Mouse (Mus musculus): ENCODE data around the gene Lgals7. TPM values are rescaled to one million over a fixed set of nuclear protein-coding genes. Genes with fewer than 3 reads are reported as not detected.

Gene Lgals7
- polyA plus RNA-seq (2014; fragmentation: Nextera tagmentation; extraction: Ambion mirVana): 1.0 and 1.7 TPM in 2 replicates

DNA sequence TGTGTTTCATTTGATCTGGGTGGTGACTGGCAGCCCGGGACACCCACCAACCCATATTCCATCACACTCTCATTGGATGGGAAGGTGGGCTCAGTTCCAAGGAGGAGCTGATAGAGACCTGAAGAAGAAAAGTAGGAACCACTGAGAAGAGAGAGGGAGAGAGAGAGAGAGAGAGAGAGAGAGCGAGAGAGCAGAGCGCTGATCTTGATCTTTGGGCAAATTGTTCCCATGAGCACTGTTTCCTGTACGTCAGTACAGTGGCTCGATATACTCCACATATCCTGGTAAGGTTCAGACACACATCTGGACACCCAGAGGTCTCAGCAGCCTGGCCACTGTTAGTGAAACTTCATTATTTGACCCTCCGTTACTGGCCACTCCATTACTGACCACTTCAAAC is at the start of gene Lgals7:
TSS of gene Lgals7 (plus strand) at position 314 of the 400 bp plus-strand sequence.
- ATAC-seq (ENCODE audit: insufficient read depth) (no peak), DNase-seq (no peak)
- H3K27ac ChIP-seq (ENCODE audit: low read depth): 0 out of 2 replicates have a peak within 1 kb of the TSS, but pooled peaks have one; percentile 18
- H3K27me3 ChIP-seq (ENCODE audit: insufficient read depth, low read length): no peaks in the 10 kb centered on the region
- H3K4me2 ChIP-seq: peak within 1 kb of the TSS; percentile 35
- no peak within 1 kb of the TSS for H3K4me3 ChIP-seq (ENCODE audit: low read depth, low read length)
- 71% methylated on average over 6 of the region's 6 CpGs for WGBS
- H3K9me3 ChIP-seq (ENCODE audit: low read depth, low read length): 0 out of 2 replicates have a peak, but pooled peaks cover 6% of the 10 kb centered on the region
- H3K4me1 ChIP-seq (ENCODE audit: insufficient read depth): peaks cover 8% of the 10 kb centered on the region; the same call in 1 of the 2 replicates
- H3K36me3 ChIP-seq (ENCODE audit: insufficient read depth): no peaks in the 10 kb centered on the region
- TF ChIP-seq CTCF (IDR thresholded peaks at IDR 0.05; ENCODE audit: low read depth): no peak
- no peak within 1 kb of the TSS for H3K9ac ChIP-seq

DNA sequence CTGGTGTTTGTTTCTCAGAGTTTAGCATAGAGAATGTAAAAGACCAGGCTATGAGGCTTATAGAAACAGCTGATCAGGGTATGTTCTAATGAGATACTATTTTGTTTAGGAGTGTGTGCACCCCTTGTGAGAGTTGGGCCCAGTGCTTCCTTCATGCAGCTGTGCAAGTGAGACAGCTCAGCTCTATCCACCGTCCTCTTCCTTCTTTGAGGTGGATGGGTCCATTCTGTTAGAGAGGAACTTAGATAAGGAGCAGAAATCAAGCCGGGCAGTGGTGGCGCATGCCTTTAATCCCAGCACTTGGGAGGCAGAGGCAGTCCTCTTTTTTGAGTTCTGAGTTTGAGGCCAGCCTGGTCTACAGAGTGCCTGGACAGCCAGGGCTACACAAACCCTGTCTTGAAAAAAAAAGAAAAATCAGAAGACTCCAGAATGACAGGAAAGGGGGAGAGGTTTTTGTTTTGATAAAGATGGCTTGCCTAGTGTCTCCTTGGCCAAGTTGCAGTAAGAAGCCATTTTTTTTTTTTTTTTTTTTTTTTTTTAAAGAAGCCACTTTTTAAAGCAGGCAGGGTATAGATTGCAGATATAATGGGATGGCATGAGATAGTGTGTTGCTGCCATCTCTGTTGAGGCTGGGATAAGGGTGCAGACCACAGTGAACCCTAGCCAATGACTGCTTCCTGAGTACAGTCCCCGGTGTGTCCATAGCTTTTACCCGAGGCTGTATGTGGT is 49.2 kb upstream of the Lgals7 start:
- peaks cover 80% of the 10 kb centered on the region for H3K36me3 ChIP-seq (ENCODE audit: insufficient read depth)
- 0 out of 2 replicates have a peak, but pooled peaks cover 6% of the 10 kb centered on the region for H3K4me1 ChIP-seq (ENCODE audit: insufficient read depth)
- no peak for TF ChIP-seq CTCF (IDR thresholded peaks at IDR 0.05; ENCODE audit: low read depth)
- H3K4me2 ChIP-seq: no peak overlapping the region
- no peak overlapping the region; the same call in 1 of the 2 replicates for H3K4me3 ChIP-seq (ENCODE audit: low read depth, low read length)
- DNase-seq (no peak), ATAC-seq (ENCODE audit: insufficient read depth) (no peak)
- H3K9me3 ChIP-seq (ENCODE audit: low read depth, low read length): no peaks in the 10 kb centered on the region
- H3K27ac ChIP-seq (ENCODE audit: low read depth): no peak overlapping the region
- H3K27me3 ChIP-seq (ENCODE audit: insufficient read depth, low read length): no peaks in the 10 kb centered on the region
- WGBS: 71% methylated on average over 5 of the region's 5 CpGs
- H3K9ac ChIP-seq: no peak overlapping the region

DNA sequence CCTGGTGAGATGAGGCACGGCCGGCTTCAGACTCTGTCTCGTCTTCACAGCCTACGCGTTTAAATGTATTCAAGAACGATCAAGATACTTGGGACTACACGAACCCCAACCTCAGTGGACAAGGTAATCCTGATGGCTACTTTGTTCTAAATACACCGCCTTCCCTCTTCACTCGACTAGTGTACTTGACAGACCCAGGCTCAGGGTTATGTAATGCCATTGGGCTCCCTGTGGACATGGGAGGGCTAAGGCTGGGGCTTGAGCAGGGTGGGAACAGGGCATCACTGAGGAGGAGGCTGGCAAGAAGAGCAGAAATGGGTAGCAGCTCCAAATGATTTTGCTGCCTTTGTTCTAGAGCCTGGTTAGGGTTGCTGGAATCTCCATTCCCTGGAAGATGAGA is 48.4 kb upstream of the Lgals7 start:
- 0 out of 2 replicates have a peak, but pooled peaks cover 6% of the 10 kb centered on the region for H3K4me1 ChIP-seq (ENCODE audit: insufficient read depth)
- no peaks in the 10 kb centered on the region for H3K9me3 ChIP-seq (ENCODE audit: low read depth, low read length)
- 87% methylated on average over 9 of the region's 9 CpGs for WGBS
- DNase-seq: no peak
- no peak overlapping the region for H3K27ac ChIP-seq (ENCODE audit: low read depth)
- H3K4me3 ChIP-seq (ENCODE audit: low read depth, low read length): no peak overlapping the region
- no peak for ATAC-seq (ENCODE audit: insufficient read depth)
- 0 out of 2 replicates have a peak overlapping the region, but pooled peaks have one; percentile 9 for H3K9ac ChIP-seq
- peaks cover 88% of the 10 kb centered on the region for H3K36me3 ChIP-seq (ENCODE audit: insufficient read depth)
- no peaks in the 10 kb centered on the region for H3K27me3 ChIP-seq (ENCODE audit: insufficient read depth, low read length)
- TF ChIP-seq CTCF (IDR thresholded peaks at IDR 0.05; ENCODE audit: low read depth): no peak
- no peak overlapping the region for H3K4me2 ChIP-seq

DNA sequence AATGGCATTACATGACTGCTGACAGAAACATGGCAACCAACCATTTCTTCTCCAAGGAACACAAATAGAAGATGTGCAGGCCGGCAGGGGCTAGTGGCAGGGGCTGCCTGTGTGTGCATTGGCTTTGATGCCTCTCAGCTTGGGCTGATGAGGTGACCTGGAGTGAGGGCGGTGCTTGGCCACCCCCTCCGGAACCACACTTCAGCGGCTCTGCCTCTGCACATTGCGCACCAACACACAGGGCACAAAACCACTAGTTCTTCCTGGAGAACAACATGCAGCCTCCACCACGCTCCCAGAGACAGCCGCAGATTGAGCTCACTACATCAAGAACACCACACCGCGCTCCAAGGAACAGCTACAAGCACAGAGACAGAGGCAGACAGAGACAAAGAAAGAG is 47.5 kb upstream of the Lgals7 start:
- DNase-seq: no peak
- TF ChIP-seq CTCF (IDR thresholded peaks at IDR 0.05; ENCODE audit: low read depth): no peak
- H3K27me3 ChIP-seq (ENCODE audit: insufficient read depth, low read length): no peaks in the 10 kb centered on the region
- no peak overlapping the region for H3K9ac ChIP-seq
- no peak overlapping the region for H3K4me3 ChIP-seq (ENCODE audit: low read depth, low read length)
- no peak for ATAC-seq (ENCODE audit: insufficient read depth)
- H3K4me1 ChIP-seq (ENCODE audit: insufficient read depth): 0 out of 2 replicates have a peak, but pooled peaks cover 6% of the 10 kb centered on the region
- peaks cover 97% of the 10 kb centered on the region for H3K36me3 ChIP-seq (ENCODE audit: insufficient read depth)
- H3K4me2 ChIP-seq: no peak overlapping the region
- H3K9me3 ChIP-seq (ENCODE audit: low read depth, low read length): no peaks in the 10 kb centered on the region
- H3K27ac ChIP-seq (ENCODE audit: low read depth): no peak overlapping the region
- WGBS: 79% methylated on average over 9 of the region's 9 CpGs

DNA sequence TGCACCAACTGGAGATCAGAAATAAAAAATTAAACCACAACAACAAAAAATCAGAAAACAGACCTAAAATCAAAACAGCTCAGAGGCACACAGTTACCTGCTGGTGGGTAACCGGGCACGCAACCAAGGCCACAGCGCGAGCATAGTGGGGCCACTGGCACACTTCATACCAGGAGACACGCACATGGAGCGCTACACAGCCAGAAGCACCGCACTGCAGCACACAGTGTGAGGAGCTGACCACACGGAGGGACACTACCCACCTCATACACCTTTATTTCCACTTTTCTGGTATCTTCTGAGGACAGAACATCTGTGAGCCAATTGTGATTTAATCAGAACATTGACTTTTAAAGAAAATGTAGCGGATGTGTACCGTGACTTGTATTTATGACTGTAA is 46.7 kb upstream of the Lgals7 start:
- ATAC-seq (ENCODE audit: insufficient read depth) (no peak), DNase-seq (no peak)
- Histone ChIP-seq H3K9ac (no peak overlapping the region), H3K27ac (ENCODE audit: low read depth) (no peak overlapping the region), H3K36me3 (ENCODE audit: insufficient read depth) (peaks cover 100% of the 10 kb centered on the region), H3K9me3 (ENCODE audit: low read depth, low read length) (no peaks in the 10 kb centered on the region), H3K4me3 (ENCODE audit: low read depth, low read length) (no peak overlapping the region), H3K4me2 (no peak overlapping the region), H3K27me3 (ENCODE audit: insufficient read depth, low read length) (no peaks in the 10 kb centered on the region), H3K4me1 (ENCODE audit: insufficient read depth) (0 out of 2 replicates have a peak, but pooled peaks cover 6% of the 10 kb centered on the region)
- TF ChIP-seq CTCF (IDR thresholded peaks at IDR 0.05; ENCODE audit: low read depth): no peak
- 92% methylated on average over 10 of the region's 10 CpGs for WGBS

DNA sequence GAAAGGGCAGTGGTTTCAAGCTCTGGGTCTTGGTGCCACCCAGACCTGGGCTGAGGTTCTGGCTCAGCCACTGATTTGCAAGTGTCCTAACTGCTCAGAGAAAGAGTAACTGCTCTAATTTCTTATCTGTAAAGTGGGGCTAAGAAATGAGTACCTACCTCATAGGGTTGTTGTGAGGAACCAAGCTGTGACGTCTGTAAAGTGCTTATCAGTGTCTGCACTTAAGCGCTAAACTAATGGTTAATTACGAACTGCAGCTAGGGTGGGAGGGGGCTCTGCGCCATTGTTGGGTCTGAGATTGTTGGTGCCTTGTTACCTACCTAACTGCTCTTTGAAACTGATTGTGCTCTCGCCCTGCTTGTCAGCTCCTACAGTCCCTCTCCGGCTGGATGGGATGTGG is 46.1 kb upstream of the Lgals7 start:
- H3K27ac ChIP-seq (ENCODE audit: low read depth): no peak overlapping the region
- peaks cover 100% of the 10 kb centered on the region for H3K36me3 ChIP-seq (ENCODE audit: insufficient read depth)
- no peaks in the 10 kb centered on the region for H3K9me3 ChIP-seq (ENCODE audit: low read depth, low read length)
- no peak for TF ChIP-seq CTCF (IDR thresholded peaks at IDR 0.05; ENCODE audit: low read depth)
- 62% methylated on average over 6 of the region's 6 CpGs for WGBS
- no peak for DNase-seq
- H3K4me1 ChIP-seq (ENCODE audit: insufficient read depth): 0 out of 2 replicates have a peak, but pooled peaks cover 5% of the 10 kb centered on the region
- no peak overlapping the region for H3K4me3 ChIP-seq (ENCODE audit: low read depth, low read length)
- ATAC-seq (ENCODE audit: insufficient read depth): no peak
- H3K27me3 ChIP-seq (ENCODE audit: insufficient read depth, low read length): no peaks in the 10 kb centered on the region
- H3K9ac ChIP-seq: peak overlapping the region; percentile 0; the same call in 1 of the 2 replicates
- H3K4me2 ChIP-seq: no peak overlapping the region

DNA sequence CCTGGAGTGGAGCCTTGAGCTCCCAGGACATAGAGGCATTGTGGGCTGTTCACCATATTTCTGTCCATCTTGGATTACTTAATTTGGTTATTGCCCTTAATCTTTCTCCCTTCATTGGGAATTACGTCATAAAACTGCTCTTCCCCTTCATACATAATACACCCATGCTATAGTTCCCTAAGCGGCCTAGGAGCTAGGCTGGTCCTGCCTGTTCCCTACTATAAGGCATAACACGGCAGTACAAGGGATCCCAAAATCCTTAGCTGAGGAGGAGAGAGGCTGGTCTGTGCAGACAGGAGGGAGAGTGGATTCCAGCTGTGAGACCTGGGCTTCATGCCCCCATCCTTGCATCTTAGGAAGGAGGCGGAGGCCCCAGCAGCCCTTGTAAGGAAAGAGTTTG is 45.7 kb upstream of the Lgals7 start:
- no peak for DNase-seq
- 74% methylated on average over 4 of the region's 4 CpGs for WGBS
- no peak for ATAC-seq (ENCODE audit: insufficient read depth)
- Histone ChIP-seq H3K4me2 (no peak overlapping the region), H3K27me3 (ENCODE audit: insufficient read depth, low read length) (no peaks in the 10 kb centered on the region), H3K4me3 (ENCODE audit: low read depth, low read length) (no peak overlapping the region), H3K9ac (no peak overlapping the region), H3K36me3 (ENCODE audit: insufficient read depth) (peaks cover 100% of the 10 kb centered on the region), H3K9me3 (ENCODE audit: low read depth, low read length) (no peaks in the 10 kb centered on the region), H3K27ac (ENCODE audit: low read depth) (no peak overlapping the region), H3K4me1 (ENCODE audit: insufficient read depth) (0 out of 2 replicates have a peak, but pooled peaks cover 3% of the 10 kb centered on the region)
- no peak for TF ChIP-seq CTCF (IDR thresholded peaks at IDR 0.05; ENCODE audit: low read depth)
